Mouse (Mus musculus): ENCODE measurements at regions not wholly inside any gene's neighbourhood (a gene's known extent, or its start where the extent isn't known, plus 50 kb on each side); places are given as distances from the start of the nearest gene placed in this dataset.

DNA sequence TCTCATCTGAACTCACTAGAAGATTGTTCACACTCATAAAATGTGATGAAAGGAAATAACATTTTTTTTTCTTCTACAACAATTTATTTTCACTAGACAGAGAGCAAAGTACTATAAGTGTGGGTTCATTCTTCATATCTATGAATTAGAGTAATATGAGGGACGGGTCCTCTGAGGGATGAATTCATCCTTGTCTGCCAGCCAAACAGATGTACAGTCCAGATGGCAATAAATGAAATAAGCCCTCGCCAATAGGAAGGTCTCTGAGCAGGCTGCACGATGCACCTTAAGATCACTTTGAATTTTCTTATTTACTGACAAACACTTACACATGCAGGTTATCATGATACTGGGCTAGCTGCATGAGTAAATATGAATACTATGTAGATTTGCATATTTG lies 886.2 kb upstream of the Cdh10 start:
- Histone ChIP-seq H3K36me3 (no peaks in the 10 kb centered on the region), H3K4me3 (no peak overlapping the region), H3K9me3 (replicated peaks) (no peaks in the 10 kb centered on the region), H3K27me3 (ENCODE audit: low read depth, poor library complexity, severe bottlenecking) (no peaks in the 10 kb centered on the region), H3K4me1 (no peaks in the 10 kb centered on the region), H3K27ac (replicated peaks) (no peak overlapping the region)
- DNase-seq (ENCODE audit: low spot score): no peak
- WGBS: 92% methylated on average over 3 of the region's 3 CpGs

DNA sequence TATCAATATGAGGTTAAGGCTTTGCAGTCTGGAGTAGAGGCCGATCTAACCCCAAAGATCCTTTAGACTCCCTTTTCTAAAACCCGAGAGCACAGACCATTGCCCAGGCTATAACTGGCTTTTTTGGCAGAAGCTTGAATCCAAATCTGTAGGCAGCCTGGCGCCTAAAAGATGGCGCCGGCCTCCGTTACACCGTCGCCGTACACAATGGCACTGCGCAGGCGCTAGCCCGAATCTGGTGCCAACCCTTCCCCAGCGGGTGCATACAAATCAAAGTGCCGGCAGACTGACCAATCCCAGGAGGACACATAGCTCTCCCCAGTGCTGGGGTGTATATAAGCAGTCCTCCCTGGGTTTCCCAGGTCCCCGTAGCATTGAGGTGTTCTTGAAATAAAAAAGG lies 884.9 kb upstream of the Cdh10 start:
- Histone ChIP-seq H3K27me3 (ENCODE audit: low read depth, poor library complexity, severe bottlenecking) (no peaks in the 10 kb centered on the region), H3K27ac (replicated peaks) (no peak overlapping the region), H3K4me1 (no peaks in the 10 kb centered on the region), H3K9me3 (replicated peaks) (no peaks in the 10 kb centered on the region), H3K36me3 (no peaks in the 10 kb centered on the region), H3K4me3 (no peak overlapping the region)
- WGBS: 96% methylated on average over 15 of the region's 15 CpGs
- DNase-seq (ENCODE audit: low spot score): no peak

DNA sequence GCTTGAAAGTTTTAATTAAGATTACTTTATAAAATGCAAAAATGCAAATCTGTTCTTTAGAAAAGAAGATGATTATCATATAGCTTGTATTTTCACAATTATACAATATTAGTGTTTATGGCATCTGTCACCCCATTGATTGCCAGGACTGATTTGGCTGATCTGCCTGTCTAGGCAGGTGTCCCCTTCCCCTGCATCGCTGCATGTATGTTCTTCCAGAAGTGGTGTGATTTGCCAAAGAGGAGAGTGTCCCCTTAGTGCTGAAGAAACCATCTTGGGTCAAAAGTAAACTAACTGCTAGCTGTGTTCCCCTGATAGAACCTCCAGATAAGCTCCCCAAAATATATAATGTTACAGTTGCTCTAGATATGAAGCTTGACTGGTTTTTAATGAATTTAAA lies 883.3 kb upstream of the Cdh10 start:
- Histone ChIP-seq H3K27me3 (ENCODE audit: low read depth, poor library complexity, severe bottlenecking) (no peaks in the 10 kb centered on the region), H3K36me3 (no peaks in the 10 kb centered on the region), H3K4me1 (no peaks in the 10 kb centered on the region), H3K4me3 (no peak overlapping the region), H3K27ac (replicated peaks) (no peak overlapping the region), H3K9me3 (replicated peaks) (no peaks in the 10 kb centered on the region)
- no peak for DNase-seq (ENCODE audit: low spot score)
- 91% methylated on average over 1 of the region's 1 CpGs for whole genome bisulfite sequencing

DNA sequence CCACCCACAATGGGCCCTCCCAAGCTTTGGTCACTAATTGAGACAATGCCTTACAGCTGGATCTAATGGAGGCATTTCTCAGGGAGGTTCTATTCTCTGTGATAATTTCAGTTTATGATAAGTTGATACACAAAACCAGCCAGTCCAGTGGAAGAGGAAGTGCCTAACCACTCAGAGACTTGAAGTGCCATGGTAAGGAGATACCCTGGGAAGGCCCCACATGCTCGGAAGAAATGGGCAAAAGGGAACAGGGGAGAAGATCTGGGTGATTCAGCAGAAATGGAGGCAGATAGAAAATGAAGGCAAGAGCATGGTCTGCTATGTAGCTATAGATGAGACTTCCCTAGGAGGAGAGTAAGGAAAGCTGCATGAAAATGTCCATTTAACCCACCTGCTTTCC lies 856.0 kb upstream of the Cdh10 start:
- no peaks in the 10 kb centered on the region for H3K9me3 ChIP-seq (replicated peaks)
- no peaks in the 10 kb centered on the region for H3K36me3 ChIP-seq
- H3K27ac ChIP-seq (replicated peaks): no peak overlapping the region
- H3K27me3 ChIP-seq (ENCODE audit: low read depth, poor library complexity, severe bottlenecking): no peaks in the 10 kb centered on the region
- H3K4me3 ChIP-seq: no peak overlapping the region
- DNase-seq (ENCODE audit: low spot score): no peak
- H3K4me1 ChIP-seq: no peaks in the 10 kb centered on the region
- WGBS: 78% methylated on average over 1 of the region's 1 CpGs

DNA sequence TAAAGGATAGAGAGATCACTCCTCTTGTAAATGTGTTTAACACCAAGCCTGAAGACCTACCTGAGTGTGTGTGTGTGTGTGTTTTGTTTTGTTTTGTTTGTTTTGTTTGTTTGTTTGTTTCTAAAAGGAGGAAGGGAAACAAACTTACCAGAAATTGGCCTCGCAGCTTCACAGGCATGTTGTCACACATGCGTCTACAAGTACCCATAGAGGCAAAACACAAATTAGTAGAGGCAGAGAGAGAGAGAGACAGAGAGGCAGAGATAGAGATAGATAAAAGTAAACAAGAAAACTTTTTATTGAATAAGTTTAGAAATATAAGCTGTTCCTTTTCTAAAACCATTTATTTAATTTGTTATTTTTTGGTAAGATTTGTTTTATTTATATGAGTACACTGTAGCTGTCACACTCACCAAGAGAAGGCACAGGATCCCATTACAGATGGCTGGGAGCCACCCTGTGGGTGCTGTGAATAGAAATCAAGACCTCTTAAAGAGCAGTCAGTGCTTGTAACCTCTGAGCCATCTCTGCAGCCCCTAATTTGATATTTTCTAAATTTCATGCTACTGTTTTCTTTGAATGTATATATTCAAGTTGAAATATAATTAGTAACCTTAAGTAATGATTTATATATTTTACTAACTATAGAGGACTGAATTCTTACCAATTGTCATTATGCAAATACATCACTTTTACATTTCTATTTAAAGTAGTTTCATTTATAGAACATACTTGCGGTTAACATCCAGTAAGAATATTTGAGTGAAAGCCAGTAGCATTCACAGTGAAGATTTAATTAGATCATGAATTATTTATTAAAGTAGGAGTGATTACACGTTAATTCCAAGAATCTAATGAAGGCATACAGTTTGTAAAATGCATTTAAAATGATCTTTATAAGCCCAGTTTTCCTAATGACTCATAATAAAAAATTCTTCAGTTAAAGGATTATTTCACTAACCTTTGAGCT lies 855.2 kb upstream of the Cdh10 start:
- Histone ChIP-seq H3K9me3 (replicated peaks) (no peaks in the 10 kb centered on the region), H3K4me1 (no peaks in the 10 kb centered on the region), H3K27ac (replicated peaks) (no peak overlapping the region), H3K27me3 (ENCODE audit: low read depth, poor library complexity, severe bottlenecking) (no peaks in the 10 kb centered on the region), H3K4me3 (no peak overlapping the region), H3K36me3 (no peaks in the 10 kb centered on the region)
- 80% methylated on average over 4 of the region's 4 CpGs for WGBS
- DNase-seq (ENCODE audit: low spot score): no peak

DNA sequence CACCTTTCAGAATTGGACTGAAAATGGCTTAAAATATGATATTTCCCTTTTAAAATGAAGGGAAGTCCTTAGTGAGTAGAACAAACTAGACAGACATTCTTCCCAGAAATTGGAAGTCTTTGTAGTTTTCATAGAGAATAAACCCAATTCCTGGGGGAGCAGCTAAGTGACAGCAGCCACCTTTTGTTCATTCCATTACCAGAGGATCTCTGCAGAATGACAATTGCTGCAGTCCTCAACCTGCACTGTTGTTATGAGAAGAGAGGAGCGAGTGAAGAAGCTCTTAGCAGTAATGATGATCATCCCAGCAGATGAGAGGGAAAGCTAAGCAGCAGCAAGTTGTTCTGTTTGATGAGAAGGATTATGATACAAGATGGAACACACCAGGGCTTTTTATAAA lies 831.0 kb upstream of the Cdh10 start:
- no peaks in the 10 kb centered on the region for H3K36me3 ChIP-seq
- 71% methylated on average over 1 of the region's 1 CpGs for whole genome bisulfite sequencing
- H3K27ac ChIP-seq (replicated peaks): no peak overlapping the region
- no peak overlapping the region for H3K4me3 ChIP-seq
- no peak for DNase-seq (ENCODE audit: low spot score)
- no peaks in the 10 kb centered on the region for H3K27me3 ChIP-seq (ENCODE audit: low read depth, poor library complexity, severe bottlenecking)
- H3K9me3 ChIP-seq (replicated peaks): no peaks in the 10 kb centered on the region
- no peaks in the 10 kb centered on the region for H3K4me1 ChIP-seq

DNA sequence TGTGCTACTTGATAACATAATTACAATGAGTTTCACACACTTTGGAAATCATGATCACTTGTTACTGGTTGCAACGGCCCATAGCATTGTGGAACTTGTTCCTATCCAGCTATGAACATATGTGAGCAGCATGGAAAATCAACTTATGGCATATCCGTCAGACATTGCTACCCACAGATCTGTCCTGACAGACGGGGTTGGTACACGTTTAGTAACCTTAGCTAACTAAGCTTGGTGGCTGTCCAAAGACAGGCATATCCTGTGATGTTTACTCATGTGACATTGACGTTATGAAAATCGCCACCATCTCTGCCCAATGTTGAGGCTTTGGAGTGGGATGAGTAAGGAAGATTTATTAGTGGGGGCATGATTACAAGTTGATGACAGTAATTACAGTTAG lies 786.1 kb upstream of the Cdh10 start:
- no peak overlapping the region for H3K4me3 ChIP-seq
- no peaks in the 10 kb centered on the region for H3K9me3 ChIP-seq (replicated peaks)
- no peak for DNase-seq (ENCODE audit: low spot score)
- no peaks in the 10 kb centered on the region for H3K4me1 ChIP-seq
- H3K27ac ChIP-seq (replicated peaks): no peak overlapping the region
- no peaks in the 10 kb centered on the region for H3K27me3 ChIP-seq (ENCODE audit: low read depth, poor library complexity, severe bottlenecking)
- no peaks in the 10 kb centered on the region for H3K36me3 ChIP-seq
- WGBS: 93% methylated on average over 6 of the region's 6 CpGs

DNA sequence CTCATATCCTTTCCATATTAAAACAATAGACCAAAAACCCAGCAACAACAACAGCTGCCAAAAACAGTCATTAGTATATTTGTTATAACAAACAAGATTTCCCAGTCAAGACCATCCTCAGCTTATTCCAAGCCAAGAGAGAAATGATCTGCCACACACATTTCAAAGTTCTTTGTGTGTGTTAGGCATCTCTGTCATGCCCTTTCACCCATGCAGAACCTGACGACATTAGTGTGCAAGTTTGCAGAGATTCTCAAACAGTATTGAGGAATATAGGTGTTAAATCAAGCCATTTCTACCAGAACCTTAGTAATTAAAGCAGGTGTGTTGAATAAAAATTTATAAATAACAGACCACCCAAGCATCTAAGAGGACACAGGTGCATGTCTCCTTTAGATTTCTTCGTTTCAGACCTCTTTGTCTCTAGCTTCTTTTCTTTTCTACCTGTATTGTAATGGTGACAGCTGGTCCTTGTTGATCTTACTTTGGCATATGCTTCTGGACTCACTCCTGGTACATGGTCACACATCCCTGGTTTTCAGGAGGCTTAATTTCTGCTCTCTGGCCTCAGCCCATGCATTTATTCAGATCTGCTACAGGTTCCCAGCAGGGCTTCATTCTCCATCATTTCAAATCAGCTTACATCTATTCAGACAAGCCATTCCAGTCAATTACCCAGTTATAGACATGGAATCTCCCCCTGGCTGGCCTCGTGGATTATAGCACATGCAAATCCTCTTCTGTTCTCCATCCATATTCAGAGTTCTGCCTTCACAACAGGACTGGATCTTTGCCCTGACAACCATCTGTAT lies 766.3 kb upstream of the Cdh10 start:
- 41% methylated on average over 3 of the region's 3 CpGs for WGBS
- peak; percentile 33 for DNase-seq (ENCODE audit: low spot score)
- H3K4me3 ChIP-seq: no peak overlapping the region
- H3K4me1 ChIP-seq: peaks cover 10% of the 10 kb centered on the region
- H3K9me3 ChIP-seq (replicated peaks): no peaks in the 10 kb centered on the region
- H3K36me3 ChIP-seq: no peaks in the 10 kb centered on the region
- no peak overlapping the region for H3K27ac ChIP-seq (replicated peaks)
- no peaks in the 10 kb centered on the region for H3K27me3 ChIP-seq (ENCODE audit: low read depth, poor library complexity, severe bottlenecking)

DNA sequence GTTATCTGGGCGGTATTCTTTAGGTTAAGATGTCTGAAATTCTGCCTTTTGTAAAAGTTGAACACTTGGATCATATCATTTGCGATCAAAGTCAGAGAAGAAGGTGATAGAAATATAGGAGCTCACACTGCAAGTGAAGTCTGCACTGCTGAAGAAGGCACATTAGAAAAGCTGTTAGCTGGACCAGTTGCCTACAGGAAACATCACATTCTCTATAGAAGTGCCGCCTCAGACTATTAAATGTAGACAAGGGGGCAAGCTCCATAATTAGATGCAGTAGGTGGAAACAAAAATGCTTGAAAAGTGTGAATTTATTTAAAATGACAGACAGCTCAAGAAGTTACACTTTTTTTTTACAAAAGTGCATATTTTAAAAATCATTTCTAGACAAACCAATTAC lies 753.2 kb upstream of the Cdh10 start:
- no peaks in the 10 kb centered on the region for H3K4me1 ChIP-seq
- no peak for DNase-seq (ENCODE audit: low spot score)
- no peaks in the 10 kb centered on the region for H3K36me3 ChIP-seq
- no peak overlapping the region for H3K27ac ChIP-seq (replicated peaks)
- H3K9me3 ChIP-seq (replicated peaks): no peaks in the 10 kb centered on the region
- H3K4me3 ChIP-seq: no peak overlapping the region
- WGBS: 88% methylated on average over 3 of the region's 3 CpGs
- no peaks in the 10 kb centered on the region for H3K27me3 ChIP-seq (ENCODE audit: low read depth, poor library complexity, severe bottlenecking)

DNA sequence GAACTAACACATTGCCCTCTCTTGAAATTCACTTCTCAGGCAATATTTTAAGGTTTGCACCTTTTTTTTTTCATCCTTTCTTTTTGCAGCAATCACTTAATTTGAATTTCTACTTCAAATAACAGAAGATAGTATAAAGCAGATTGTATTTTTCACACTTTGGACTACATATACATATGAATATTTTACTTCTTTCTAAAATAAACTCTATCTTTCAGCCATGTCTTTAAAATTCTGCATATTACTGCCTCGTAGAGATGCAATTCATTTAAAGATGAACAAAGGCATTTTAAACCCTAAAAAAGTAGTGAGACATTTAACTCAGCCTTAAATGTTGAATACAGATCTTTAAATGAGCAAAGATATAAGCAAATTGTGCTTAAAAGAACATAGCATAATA lies 739.1 kb upstream of the Cdh10 start:
- H3K4me1 ChIP-seq: no peaks in the 10 kb centered on the region
- H3K4me3 ChIP-seq: no peak overlapping the region
- DNase-seq (ENCODE audit: low spot score): no peak
- no peak overlapping the region for H3K27ac ChIP-seq (replicated peaks)
- no peaks in the 10 kb centered on the region for H3K27me3 ChIP-seq (ENCODE audit: low read depth, poor library complexity, severe bottlenecking)
- H3K9me3 ChIP-seq (replicated peaks): no peaks in the 10 kb centered on the region
- WGBS: 71% methylated on average over 1 of the region's 1 CpGs
- no peaks in the 10 kb centered on the region for H3K36me3 ChIP-seq

Data from midbrain, embryonic 10.5 days (tissue).